Mouse (Mus musculus) left cerebral cortex, adult 8-10 months (tissue): ENCODE results near the gene Tldc2. TPM values are rescaled to one million over a fixed set of nuclear protein-coding genes. Genes with fewer than 3 reads are reported as not detected.

ENCODE experiments used
- DNase-seq, 2 experiments: peaks; one replicate each; pipeline ENCODE4 v3.0.0; 2022; ENCODE audit warnings: low spot score in 2 of 2
- total RNA-seq, 4 experiments: library from RNA; stranded (reverse); gene quantifications; 2 replicates each; pipeline ENCODE4 v1.2.4; 2022

Tldc2 gene
- total RNA-seq, 4 experiments from 2014 or later, result not detected

DNA sequence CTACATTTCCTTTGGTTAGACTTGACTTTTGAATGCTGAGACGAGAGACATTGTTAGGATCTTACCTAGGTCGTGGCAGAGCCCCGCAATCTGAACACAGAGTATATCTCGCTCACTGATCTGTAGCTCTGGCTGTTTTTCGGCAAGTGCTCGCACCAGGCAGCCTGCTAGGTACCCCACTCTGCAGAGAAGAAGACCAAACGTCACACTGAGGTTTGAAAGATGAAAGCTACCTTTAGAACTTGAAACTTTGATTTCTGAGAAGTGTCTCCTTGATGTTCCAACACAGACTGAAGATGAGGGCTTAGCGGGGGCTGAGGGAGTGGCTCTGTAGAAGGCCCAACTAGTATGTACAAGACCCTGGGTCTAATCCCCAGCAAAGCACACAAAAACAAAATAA, 34.9 kb downstream of the Tldc2 start:
- DNase-seq, result no peak

- no peak for DNase-seq
Measured at GRCm38 (mm10) chr2:157125246-157125645, 38.4 kb downstream of the Tldc2 start.

GRCm38 (mm10) chr2:157127370-157127769, 40.5 kb downstream of the Tldc2 start:
- no peak for DNase-seq

- DNase-seq, result no peak
Measured at GRCm38 (mm10) chr2:157128072-157128471, 41.2 kb downstream of the Tldc2 start.

GRCm38 (mm10) chr2:157129096-157129495, 42.2 kb downstream of the Tldc2 start:
- no peak for DNase-seq

DNA sequence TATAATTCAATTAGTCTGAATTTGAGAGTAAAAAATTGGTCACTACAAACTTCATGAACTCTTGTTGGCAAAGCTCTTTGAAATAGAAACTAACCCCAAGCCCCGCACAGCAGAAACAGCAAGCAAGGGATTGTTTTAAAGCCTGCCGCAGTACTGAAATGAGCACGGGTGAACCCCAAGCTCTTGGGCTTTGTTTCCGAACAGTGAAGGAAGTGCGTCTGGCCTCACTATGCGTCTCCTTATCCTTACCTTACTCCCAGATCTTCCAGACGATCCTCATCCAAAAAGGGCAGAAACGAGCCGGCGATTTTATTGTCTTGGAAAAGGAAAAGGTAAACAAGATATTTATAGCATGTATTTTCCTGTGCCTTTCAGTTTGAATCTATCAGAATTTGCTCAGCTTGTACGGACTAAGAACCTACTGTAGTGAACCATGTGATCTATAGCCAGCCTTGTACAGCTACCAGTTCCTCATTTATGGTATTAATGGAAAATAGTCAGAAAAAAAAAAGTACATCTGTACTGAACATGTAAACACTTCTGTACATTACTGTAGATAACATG, 42.8 kb downstream of the Tldc2 start:
- DNase-seq, result no peak

GRCm38 (mm10) chr2:157130813-157131514, 44.1 kb downstream of the Tldc2 start:
- no peak for DNase-seq

DNA sequence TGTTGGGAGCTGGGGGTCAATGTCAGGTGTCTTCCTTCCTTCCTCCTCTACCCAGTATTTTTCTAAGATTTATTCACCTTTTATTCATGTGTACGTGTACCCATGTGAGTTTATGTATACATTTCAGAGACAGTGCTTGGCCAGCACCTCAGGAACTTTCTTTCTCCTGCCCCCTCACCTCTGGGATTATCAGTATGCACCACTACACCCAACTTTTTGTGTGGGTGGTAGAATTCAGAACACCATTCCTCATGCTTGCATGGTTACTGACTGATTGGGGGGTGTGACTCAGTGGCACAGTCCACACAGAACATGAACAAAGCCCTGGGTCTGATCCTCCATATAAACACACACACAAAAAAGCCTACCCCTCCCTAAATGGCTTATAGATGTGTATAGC, 45.2 kb downstream of the Tldc2 start:
- DNase-seq, result no peak

GRCm38 (mm10) chr2:157132686-157133540, 46.1 kb downstream of the Tldc2 start:
- DNase-seq, result no peak

GRCm38 (mm10) chr2:157133769-157134478, 47.1 kb downstream of the Tldc2 start:
- DNase-seq, result no peak

DNA sequence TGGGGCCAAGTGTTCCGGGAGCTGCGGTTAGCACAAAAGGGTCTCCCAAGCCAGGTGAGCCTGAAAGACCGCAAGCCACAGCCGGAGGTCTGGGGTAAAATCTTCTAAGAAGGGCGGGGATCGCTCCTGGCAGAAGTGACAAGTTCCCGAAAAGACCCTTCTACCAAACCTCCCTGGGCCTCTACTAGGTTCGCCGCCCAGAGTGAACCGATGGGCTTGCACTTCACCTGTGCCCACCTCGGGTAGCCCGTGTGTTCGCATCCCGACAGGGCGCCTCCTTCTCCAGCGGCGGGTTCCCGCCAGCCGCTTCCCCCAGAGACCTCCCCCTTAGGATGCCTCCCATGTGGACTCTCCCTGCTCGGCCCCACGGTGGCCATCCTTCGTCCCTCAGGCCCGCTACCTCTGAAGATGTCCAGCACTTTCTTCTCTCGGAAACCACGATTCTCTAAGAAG, 47.6 kb downstream of the Tldc2 start:
- peak in 1 of 2 experiments; percentile 8 for DNase-seq

GRCm38 (mm10) chr2:157135014-157135413, 48.2 kb downstream of the Tldc2 start, which contains the start of gene Samhd1:
Gene Samhd1, minus strand, starts transcription at chr2:157135265.
- DNase-seq, result peak; percentile 78 to 87

DNA sequence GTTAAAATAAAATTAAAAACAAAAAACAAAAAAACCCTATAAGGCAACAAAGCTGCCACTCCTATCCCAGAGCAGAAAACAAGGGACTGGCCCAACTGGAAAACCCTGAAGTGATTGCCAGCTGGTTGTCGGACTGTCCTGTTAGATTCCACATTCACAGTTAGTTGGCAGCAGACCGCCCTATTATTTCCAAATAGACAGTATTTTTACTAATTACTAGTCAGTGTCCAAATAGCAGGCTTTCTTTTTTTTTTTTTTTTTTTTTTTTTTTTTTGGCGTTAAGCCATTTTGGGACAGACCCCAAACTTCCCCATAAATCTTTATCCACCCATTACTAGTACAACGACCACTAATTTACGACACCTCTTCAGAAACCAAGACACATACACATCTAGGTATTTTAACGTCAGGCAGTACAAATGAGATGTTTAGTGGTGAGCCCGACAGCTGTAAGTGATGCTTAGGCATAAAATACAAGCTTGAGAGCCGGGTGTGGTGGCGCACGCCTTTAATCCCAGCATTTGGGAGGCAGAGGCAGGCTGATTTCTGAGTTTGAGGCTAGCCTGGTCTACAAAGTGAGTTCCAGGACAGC, 48.8 kb downstream of the Tldc2 start:
- DNase-seq, result no peak

- DNase-seq, result no peak
Measured at GRCm38 (mm10) chr2:157136176-157136575, 49.3 kb downstream of the Tldc2 start.

GRCm38 (mm10) chr2:157136646-157137045, 49.8 kb downstream of the Tldc2 start:
- no peak for DNase-seq

DNA sequence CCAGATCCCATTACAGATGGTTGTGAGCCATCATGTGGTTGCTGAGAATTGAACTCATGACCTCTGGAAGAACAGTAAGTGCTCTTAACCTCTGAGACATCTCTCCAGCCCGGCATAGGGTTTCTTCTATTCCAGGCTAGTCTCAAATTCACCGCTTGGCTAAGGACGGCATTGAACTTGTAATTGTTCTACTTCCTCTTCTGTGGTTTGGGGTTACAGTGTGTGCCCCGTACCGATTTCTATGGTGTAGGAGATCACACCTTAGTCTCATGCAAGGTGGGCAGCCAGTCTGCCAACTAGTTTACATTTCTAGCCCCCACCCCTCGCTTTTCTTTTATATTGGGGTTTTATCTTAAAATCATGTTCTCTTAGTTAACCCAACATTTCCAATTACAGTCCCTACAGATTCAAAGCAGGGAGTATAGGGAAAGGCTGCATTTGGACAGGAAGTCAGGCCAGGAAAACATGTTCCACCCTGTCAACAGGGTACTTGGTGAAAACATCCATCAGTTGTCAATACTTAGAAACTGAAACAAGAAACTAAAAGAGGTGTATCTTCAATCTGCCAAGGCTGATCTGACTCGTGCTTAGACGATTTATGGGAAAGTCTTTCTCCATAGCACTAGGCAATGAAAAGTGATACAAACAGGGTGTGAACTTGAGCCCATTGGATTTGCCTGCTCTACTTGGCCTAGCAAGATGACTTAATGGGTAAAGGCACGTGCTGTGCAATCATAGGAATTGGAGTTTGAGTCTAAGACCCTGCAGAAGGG, 51.3 kb downstream of the Tldc2 start:
- DNase-seq, result no peak

DNA sequence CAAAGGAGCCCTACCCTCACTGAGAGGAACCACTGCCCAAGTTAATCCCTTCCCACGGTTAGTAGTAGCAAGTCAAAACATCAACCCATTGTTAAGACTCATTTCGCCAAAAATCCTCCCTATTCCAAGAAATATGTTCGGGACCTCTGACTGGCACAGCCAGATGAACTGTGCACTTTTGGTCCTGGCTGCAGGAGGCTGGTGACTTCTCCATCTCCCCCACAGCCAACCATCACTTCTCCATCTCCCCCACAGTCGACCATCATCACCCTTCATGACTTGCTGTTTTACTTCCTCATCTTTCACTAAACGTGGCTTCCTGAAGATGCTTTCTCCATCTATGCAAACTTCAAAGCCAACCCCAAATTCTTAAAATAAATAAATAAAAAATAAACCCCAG, 52.0 kb downstream of the Tldc2 start:
- DNase-seq, result no peak

GRCm38 (mm10) chr2:157139251-157139802, 52.5 kb downstream of the Tldc2 start:
- no peak for DNase-seq

DNA sequence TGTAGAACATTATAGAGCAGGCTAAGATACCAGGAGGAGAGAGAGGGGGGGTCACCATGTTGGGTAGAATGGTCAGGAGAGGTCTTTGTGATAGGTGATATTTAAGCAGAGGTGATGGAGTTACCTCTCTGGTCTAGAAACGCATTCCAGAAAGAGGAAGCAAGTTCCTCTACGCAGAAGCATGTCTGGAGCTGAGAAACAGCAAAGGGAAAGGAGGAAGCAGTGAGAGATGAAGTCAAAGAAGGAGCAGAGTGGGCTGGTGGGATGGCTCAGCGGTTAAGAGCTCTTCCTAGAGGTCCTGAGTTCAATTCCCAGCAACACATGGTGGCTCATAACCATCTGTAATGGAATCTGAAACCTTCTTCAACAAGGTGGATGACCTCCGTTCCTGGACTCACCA, 55.1 kb downstream of the Tldc2 start:
- no peak for DNase-seq

- DNase-seq, result no peak
Measured at GRCm38 (mm10) chr2:157144132-157144531, 57.3 kb downstream of the Tldc2 start.
